Mouse (Mus musculus): ENCODE data around the gene Nlrp6. TPM values are rescaled to one million over a fixed set of nuclear protein-coding genes. Genes with fewer than 3 reads are reported as not detected.
"Not testable (repeated sequence)": the region's sequence is repeated elsewhere in the genome, so short reads cannot be mapped to it uniquely, and the experiment has no call there.

Nlrp6 gene
- polyA plus RNA-seq, 1 experiment, result 0.23 TPM

DNA sequence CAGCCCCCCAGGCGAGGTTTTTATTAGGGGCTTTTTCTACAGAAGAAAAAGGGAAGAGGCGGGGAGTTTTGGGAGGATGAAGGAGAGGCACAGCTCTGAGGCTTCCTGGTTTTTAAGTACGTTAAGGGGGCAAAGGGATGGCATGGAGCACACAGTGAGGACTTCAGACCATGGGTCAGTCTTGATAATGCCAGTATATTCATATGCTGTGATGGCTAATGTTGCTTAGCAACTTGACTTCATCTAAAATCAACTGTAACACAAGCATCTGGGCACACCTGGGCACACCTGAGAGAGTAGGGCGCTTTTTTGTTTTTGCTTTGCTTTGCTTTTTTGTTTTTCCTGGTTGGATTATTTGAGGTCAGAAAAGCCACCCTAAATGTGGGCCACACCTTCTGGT, 46.2 kb downstream of the Nlrp6 start, which contains the start of gene Ifitm1:
Gene Ifitm1 (plus strand): TSS at position 301 of the 400 bp plus-strand sequence.
- Histone ChIP-seq H3K4me1 (ENCODE audit: control insufficient read depth, insufficient read depth, low read length) (no peaks in the 10 kb centered on the region), H3K36me3 (ENCODE audit: control insufficient read depth, insufficient read depth, low read length) (no peaks in the 10 kb centered on the region), H3K27ac (ENCODE audit: control insufficient read depth, insufficient read depth, low read depth, low read length) (no peak within 1 kb of the TSS), H3K4me3 (ENCODE audit: control insufficient read depth, low read depth, low read length) (no peak within 1 kb of the TSS), H3K27me3 (ENCODE audit: control insufficient read depth, insufficient read depth, low read length) (no peaks in the 10 kb centered on the region)
- TF ChIP-seq POLR2A (IDR thresholded peaks at IDR 0.05; ENCODE audit: control insufficient read depth, low read depth, low read length) (no peak), CTCF (IDR thresholded peaks at IDR 0.05; ENCODE audit: control insufficient read depth, insufficient read depth, insufficient replicate concordance, low read depth, low read length) (no peak)

DNA sequence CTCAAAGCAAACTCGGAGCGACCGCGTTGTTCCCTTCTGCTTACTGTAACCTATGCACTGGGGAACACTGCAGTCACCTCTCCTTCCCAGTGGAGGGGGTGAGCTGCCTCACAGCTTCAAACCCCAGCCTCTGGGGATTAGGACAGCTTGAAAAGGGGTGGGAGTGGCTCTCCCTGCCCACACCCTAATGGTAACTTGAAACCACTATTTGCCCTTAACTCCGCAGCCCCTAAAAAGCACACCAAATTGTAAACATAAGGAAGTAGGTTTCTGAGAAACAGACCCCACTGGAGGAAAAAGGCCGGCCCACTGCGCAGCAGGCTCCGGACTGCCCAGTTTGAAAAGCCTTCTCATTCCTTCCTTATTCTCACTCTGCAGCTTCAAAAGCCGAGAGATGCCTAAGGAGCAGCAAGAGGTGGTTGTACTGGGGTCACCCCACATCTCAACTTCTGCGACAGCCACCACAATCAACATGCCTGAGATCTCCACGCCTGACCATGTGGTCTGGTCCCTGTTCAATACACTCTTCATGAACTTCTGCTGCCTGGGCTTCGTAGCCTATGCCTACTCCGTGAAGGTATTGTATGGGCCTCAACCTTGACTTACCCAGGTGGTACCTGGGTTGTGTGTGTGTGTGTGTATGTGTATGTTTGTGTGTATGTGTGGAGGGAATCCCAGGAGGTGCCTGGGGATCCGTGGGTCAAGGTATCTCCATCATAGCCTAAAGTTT, 47.3 kb downstream of the Nlrp6 start:
- H3K36me3 ChIP-seq (ENCODE audit: control insufficient read depth, insufficient read depth, low read length), result no peaks in the 10 kb centered on the region
- no peaks in the 10 kb centered on the region for H3K27me3 ChIP-seq (ENCODE audit: control insufficient read depth, insufficient read depth, low read length)
- H3K4me1 ChIP-seq (ENCODE audit: control insufficient read depth, insufficient read depth, low read length), result no peaks in the 10 kb centered on the region
- TF ChIP-seq POLR2A (IDR thresholded peaks at IDR 0.05; ENCODE audit: control insufficient read depth, low read depth, low read length), result no peak
- TF ChIP-seq CTCF (IDR thresholded peaks at IDR 0.05; ENCODE audit: control insufficient read depth, insufficient read depth, insufficient replicate concordance, low read depth, low read length), result no peak
- H3K27ac ChIP-seq (ENCODE audit: control insufficient read depth, insufficient read depth, low read depth, low read length), result no peak overlapping the region
- H3K4me3 ChIP-seq (ENCODE audit: control insufficient read depth, low read depth, low read length), result no peak overlapping the region

DNA sequence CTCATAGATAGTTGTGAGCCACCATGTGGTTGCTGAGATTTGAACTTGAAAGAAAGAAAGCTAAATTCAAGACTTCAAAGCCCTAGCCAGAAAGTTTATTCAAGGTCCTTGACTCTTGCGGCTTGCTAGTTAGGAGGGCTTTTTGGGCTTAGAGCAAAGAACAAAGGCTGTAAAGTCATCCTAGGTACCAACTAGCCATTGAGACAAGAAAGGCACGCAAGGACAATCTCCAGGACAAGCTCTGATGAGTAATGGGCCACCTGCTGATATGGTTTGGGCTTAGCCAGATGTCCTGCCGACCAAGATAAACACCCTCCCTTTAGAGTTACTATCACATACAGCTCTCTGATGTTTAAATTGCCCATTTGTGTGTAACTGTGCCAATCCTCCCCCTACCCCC, 48.0 kb downstream of the Nlrp6 start:
- H3K27me3 ChIP-seq (ENCODE audit: control insufficient read depth, insufficient read depth, low read length); H3K36me3 ChIP-seq (ENCODE audit: control insufficient read depth, insufficient read depth, low read length); H3K4me1 ChIP-seq (ENCODE audit: control insufficient read depth, insufficient read depth, low read length); H3K27ac ChIP-seq (ENCODE audit: control insufficient read depth, insufficient read depth, low read depth, low read length); H3K4me3 ChIP-seq (ENCODE audit: control insufficient read depth, low read depth, low read length): not testable (repeated sequence)

DNA sequence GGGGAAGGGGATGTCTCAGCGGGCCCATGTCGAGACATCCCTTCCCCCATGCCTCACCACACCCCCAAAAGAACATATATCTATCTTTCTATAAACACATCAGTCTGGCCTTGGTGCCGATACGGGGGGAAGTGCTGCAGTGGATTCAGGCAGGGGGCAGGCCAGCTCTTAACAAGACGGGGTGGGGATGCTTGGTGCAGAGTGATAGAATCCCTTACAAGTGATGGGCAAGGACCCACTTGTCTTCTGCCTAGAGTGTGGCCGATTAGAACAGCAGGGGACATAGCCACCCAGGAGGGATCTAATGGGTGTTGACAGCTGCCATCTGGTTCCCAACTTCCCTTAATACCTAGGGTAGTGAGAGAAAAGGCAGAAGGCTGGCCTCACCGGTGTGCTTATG, 50.2 kb downstream of the Nlrp6 start:
- no peaks in the 10 kb centered on the region for H3K4me1 ChIP-seq (ENCODE audit: control insufficient read depth, insufficient read depth, low read length)
- H3K27me3 ChIP-seq (ENCODE audit: control insufficient read depth, insufficient read depth, low read length), result no peaks in the 10 kb centered on the region
- no peak for TF ChIP-seq CTCF (IDR thresholded peaks at IDR 0.05; ENCODE audit: control insufficient read depth, insufficient read depth, insufficient replicate concordance, low read depth, low read length)
- no peak for TF ChIP-seq POLR2A (IDR thresholded peaks at IDR 0.05; ENCODE audit: control insufficient read depth, low read depth, low read length)
- H3K36me3 ChIP-seq (ENCODE audit: control insufficient read depth, insufficient read depth, low read length), result no peaks in the 10 kb centered on the region
- H3K4me3 ChIP-seq (ENCODE audit: control insufficient read depth, low read depth, low read length), result no peak overlapping the region
- no peak overlapping the region for H3K27ac ChIP-seq (ENCODE audit: control insufficient read depth, insufficient read depth, low read depth, low read length)

DNA sequence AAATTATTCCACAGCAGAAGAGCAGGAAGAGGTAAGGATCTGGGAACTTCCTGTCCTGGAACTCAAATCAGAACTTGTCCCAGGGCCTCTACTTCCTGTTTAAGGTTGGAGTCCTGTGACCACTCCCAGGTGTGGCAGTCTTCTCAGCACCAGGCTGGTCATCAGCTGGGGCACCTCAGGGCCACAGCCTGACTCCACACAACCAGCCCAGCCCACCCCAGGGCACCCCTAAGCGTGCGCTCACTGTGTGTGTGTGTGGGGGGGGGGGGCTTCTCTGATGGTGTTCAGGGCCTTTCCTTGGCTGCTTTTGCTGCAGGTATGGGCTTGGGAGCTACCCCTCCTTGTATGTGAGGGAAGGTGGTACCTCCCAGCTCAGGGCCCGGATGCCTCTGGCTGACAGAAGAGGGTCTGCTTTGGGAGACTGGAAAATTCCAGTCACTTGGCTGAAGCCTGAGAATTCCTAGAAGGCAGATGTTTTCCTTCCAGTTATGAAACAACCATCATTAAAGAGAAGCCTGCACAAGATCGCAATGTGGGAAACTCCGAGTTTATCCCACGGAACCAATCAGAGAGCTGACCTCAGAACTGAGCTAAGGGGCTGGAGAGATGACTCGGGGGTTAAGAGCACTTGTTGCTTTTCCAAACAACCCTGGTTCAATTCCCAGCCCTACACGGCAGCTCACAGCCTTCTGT, 50.9 kb downstream of the Nlrp6 start:
- Histone ChIP-seq H3K36me3 (ENCODE audit: control insufficient read depth, insufficient read depth, low read length) (no peaks in the 10 kb centered on the region), H3K27me3 (ENCODE audit: control insufficient read depth, insufficient read depth, low read length) (no peaks in the 10 kb centered on the region), H3K27ac (ENCODE audit: control insufficient read depth, insufficient read depth, low read depth, low read length) (no peak overlapping the region), H3K4me3 (ENCODE audit: control insufficient read depth, low read depth, low read length) (no peak overlapping the region), H3K4me1 (ENCODE audit: control insufficient read depth, insufficient read depth, low read length) (no peaks in the 10 kb centered on the region)
- TF ChIP-seq POLR2A (IDR thresholded peaks at IDR 0.05; ENCODE audit: control insufficient read depth, low read depth, low read length), result no peak
- TF ChIP-seq CTCF (IDR thresholded peaks at IDR 0.05; ENCODE audit: control insufficient read depth, insufficient read depth, insufficient replicate concordance, low read depth, low read length), result no peak

DNA sequence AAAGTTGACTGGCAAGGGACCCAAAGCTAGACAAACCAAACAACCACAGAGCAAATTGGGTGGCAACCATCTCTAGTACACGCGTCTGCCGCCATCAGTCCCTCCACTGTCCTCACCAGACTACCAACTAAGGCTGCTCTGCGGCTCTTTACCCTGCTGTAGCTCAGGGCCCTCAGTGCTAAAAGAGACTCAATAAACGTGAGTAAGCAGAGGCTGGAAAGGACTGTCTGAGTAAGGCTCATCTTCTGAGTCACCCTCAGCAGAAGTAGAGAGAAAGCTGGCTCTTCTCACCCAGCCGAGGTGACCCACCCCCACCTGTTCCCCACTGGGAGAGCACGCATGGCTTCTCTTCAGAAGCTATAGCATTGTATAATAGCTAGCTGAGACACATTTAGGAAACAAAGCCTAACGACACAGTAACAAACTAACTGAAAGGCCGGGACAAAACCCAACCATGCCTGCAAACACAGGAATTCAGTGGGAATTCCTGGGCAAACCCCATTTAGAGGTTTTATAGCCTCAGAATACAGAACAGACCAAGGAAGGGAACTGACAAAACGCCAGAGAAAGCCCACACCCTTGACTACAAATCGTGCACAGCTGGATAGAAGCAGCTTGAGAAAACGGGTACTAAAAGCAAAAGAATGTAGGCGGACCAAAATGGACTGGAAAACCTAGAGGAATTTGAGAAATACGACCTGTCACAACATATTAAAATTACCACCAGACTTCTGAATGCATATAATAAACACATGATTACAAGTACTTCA, 52.9 kb downstream of the Nlrp6 start:
- TF ChIP-seq CTCF (IDR thresholded peaks at IDR 0.05; ENCODE audit: control insufficient read depth, insufficient read depth, insufficient replicate concordance, low read depth, low read length) (no peak), POLR2A (IDR thresholded peaks at IDR 0.05; ENCODE audit: control insufficient read depth, low read depth, low read length) (no peak)
- Histone ChIP-seq H3K4me3 (ENCODE audit: control insufficient read depth, low read depth, low read length) (no peak overlapping the region), H3K4me1 (ENCODE audit: control insufficient read depth, insufficient read depth, low read length) (no peaks in the 10 kb centered on the region), H3K36me3 (ENCODE audit: control insufficient read depth, insufficient read depth, low read length) (no peaks in the 10 kb centered on the region), H3K27me3 (ENCODE audit: control insufficient read depth, insufficient read depth, low read length) (no peaks in the 10 kb centered on the region), H3K27ac (ENCODE audit: control insufficient read depth, insufficient read depth, low read depth, low read length) (no peak overlapping the region)

DNA sequence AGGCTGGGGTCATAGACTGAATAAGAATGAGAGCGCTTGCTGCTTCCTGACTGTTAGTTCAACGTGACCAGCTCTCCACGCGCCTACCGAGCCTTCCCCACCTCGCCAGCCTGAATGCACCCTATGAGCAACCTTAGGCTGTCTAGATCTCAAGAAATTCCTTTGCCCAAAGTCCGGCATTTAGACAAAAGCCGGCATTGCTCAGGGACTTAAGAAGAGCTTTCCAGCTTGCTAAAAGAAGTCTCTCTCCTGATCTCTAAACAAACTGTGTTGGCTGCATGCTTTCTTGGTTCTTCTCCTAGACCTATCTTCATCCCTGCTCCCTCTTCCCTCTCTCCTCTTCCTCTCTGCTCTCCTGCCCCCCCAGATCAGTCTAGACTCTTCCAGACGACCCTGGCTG, 54.2 kb downstream of the Nlrp6 start:
- no peaks in the 10 kb centered on the region for H3K27me3 ChIP-seq (ENCODE audit: control insufficient read depth, insufficient read depth, low read length)

More for the DNA sequence above, 54.2 kb downstream of the Nlrp6 start:
- no peaks in the 10 kb centered on the region for H3K4me1 ChIP-seq (ENCODE audit: control insufficient read depth, insufficient read depth, low read length)
- H3K27ac ChIP-seq (ENCODE audit: control insufficient read depth, insufficient read depth, low read depth, low read length), result no peak overlapping the region
- TF ChIP-seq POLR2A (IDR thresholded peaks at IDR 0.05; ENCODE audit: control insufficient read depth, low read depth, low read length) (no peak), CTCF (IDR thresholded peaks at IDR 0.05; ENCODE audit: control insufficient read depth, insufficient read depth, insufficient replicate concordance, low read depth, low read length) (no peak)
- H3K36me3 ChIP-seq (ENCODE audit: control insufficient read depth, insufficient read depth, low read length), result no peaks in the 10 kb centered on the region
- no peak overlapping the region for H3K4me3 ChIP-seq (ENCODE audit: control insufficient read depth, low read depth, low read length)

All from testis, adult 2 months (tissue).